Mouse (Mus musculus): ENCODE results near the gene Ulk1. TPM values are rescaled to one million over a fixed set of nuclear protein-coding genes. Genes with fewer than 3 reads are reported as not detected.
A peak's percentile ranks its signal among the peaks of the same experiment; 100 is the strongest.

The Ulk1 gene
- polyA plus RNA-seq, 1 experiment from 2014 or later, result 8.1 TPM

DNA sequence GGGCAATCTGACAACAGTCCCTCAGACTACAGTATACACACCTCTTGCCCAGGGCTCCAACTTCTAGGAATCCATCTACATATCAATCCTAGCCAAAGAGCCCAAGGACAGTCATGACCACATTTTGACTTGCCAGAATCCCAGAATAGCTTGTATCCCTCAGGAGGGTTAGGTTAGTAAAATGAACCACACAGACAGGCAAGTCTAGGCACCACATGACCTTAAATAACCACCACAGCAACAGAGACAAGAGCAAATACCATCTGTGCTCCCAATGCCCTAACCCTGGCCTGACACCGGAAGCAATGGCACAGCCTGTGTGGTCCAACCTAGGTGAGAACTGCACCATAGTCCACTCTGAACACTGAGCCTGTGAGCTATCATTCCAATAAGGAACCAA, 3.2 kb downstream of the Ulk1 start:
- Histone ChIP-seq H3K4me2 (ENCODE audit: low read depth, low read length) (peak overlapping the region; percentile 85), H3K4me3 (ENCODE audit: low read depth, low read length) (peak overlapping the region; percentile 82; the same call in 1 of the 2 replicates), H3K9me3 (ENCODE audit: low read length) (no peaks in the 10 kb centered on the region), H3K27me3 (ENCODE audit: insufficient read depth, low read length) (no peaks in the 10 kb centered on the region), H3K4me1 (ENCODE audit: insufficient read depth) (peaks cover 60% of the 10 kb centered on the region), H3K27ac (ENCODE audit: low read depth) (peak overlapping the region; percentile 98), H3K9ac (replicated peaks) (0 out of 2 replicates have a peak overlapping the region, but pooled peaks have one; percentile 22), H3K36me3 (replicated peaks; ENCODE audit: insufficient read depth, low read length) (peaks cover 41% of the 10 kb centered on the region)
- no peak for ATAC-seq
- WGBS (ENCODE audit: insufficient replicate concordance), result 76% methylated on average over 1 of the region's 1 CpGs
- DNase-seq, result no peak
- TF ChIP-seq EP300 (IDR thresholded peaks at IDR 0.05; ENCODE audit: low read depth) (no peak), CTCF (IDR thresholded peaks at IDR 0.05; ENCODE audit: low read depth) (no peak)

DNA sequence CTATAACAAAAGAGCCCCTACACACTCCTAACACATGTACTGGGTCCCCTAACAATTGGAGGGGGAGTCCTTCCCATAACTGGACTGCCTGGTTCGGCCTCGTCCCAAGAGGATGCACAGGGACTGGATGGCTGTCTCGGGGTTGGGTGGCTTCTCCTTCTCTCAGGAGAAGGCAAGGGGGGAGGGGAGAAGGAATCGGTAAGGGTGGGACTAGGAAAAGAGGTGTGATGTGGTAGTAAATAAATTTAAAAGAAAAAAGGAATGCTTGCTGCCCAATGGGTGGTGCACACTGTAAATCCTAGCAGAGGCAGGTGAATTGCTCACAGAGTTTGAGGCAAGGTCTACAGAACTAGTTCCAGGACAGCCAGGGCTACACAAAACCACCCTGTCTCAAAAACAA, 3.7 kb downstream of the Ulk1 start:
- Histone ChIP-seq H3K9me3 (ENCODE audit: low read length) (no peaks in the 10 kb centered on the region), H3K36me3 (replicated peaks; ENCODE audit: insufficient read depth, low read length) (peaks cover 44% of the 10 kb centered on the region), H3K4me2 (ENCODE audit: low read depth, low read length) (no peak overlapping the region), H3K9ac (replicated peaks) (no peak overlapping the region), H3K27me3 (ENCODE audit: insufficient read depth, low read length) (no peaks in the 10 kb centered on the region), H3K27ac (ENCODE audit: low read depth) (no peak overlapping the region), H3K4me1 (ENCODE audit: insufficient read depth) (peaks cover 66% of the 10 kb centered on the region), H3K4me3 (ENCODE audit: low read depth, low read length) (no peak overlapping the region)
- TF ChIP-seq EP300 (IDR thresholded peaks at IDR 0.05; ENCODE audit: low read depth) (no peak), CTCF (IDR thresholded peaks at IDR 0.05; ENCODE audit: low read depth) (no peak)
- 91% methylated on average over 4 of the region's 4 CpGs for WGBS (ENCODE audit: insufficient replicate concordance)
- DNase-seq (no peak), ATAC-seq (no peak)

DNA sequence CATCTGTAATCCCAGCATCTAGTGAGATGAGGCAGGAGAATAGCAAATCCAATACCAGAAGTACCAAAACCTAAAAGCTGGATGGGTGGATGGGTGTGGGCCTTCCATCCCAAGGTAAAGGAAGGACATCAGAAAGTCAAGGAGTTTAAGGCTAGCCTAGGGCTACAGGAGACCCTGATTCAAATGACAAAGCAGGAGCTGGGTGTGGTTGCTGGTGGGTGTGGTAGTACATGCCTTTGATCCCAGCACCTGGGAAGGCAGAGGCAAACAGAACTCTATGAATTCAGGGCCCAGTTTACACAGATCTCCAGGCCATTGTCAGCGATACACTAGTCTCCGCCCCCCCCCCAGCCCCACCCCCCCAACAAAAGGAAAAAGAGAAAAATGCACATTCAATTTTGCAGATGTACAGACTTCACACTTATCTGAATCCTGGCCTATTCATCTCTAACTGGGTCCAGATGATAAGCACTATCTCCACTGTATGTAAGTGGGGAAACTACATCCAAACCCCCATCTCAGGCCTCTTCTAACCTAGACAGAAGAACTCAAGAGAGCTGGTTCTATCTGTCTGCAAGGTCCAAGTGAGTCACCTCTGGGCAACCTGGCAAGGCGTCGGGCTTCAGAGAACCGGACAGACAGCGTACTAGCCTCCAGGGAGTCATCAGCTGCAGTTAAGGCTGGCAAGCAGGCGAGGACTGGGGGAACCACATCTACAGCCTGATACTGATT, 5.7 kb downstream of the Ulk1 start:
- H3K4me2 ChIP-seq (ENCODE audit: low read depth, low read length), result peak overlapping the region; percentile 15
- peaks cover 74% of the 10 kb centered on the region for H3K4me1 ChIP-seq (ENCODE audit: insufficient read depth)

GRCm38 (mm10) chr5:110802809-110803208, 7.1 kb downstream of the Ulk1 start:
- no peak overlapping the region for H3K4me2 ChIP-seq (ENCODE audit: low read depth, low read length)
- ATAC-seq (no peak), DNase-seq (no peak)
- no peak for TF ChIP-seq EP300 (IDR thresholded peaks at IDR 0.05; ENCODE audit: low read depth)
- TF ChIP-seq CTCF (IDR thresholded peaks at IDR 0.05; ENCODE audit: low read depth), result no peak
- no peak overlapping the region for H3K4me3 ChIP-seq (ENCODE audit: low read depth, low read length)
- peaks cover 79% of the 10 kb centered on the region for H3K4me1 ChIP-seq (ENCODE audit: insufficient read depth)
- H3K9me3 ChIP-seq (ENCODE audit: low read length), result no peaks in the 10 kb centered on the region
- H3K27me3 ChIP-seq (ENCODE audit: insufficient read depth, low read length), result no peaks in the 10 kb centered on the region
- no peak overlapping the region for H3K27ac ChIP-seq (ENCODE audit: low read depth)
- H3K9ac ChIP-seq (replicated peaks), result no peak overlapping the region
- peaks cover 74% of the 10 kb centered on the region for H3K36me3 ChIP-seq (replicated peaks; ENCODE audit: insufficient read depth, low read length)

More for the DNA sequence above, 5.7 kb downstream of the Ulk1 start:
- no peak for ATAC-seq
- Histone ChIP-seq H3K27ac (ENCODE audit: low read depth) (no peak overlapping the region), H3K9me3 (ENCODE audit: low read length) (no peaks in the 10 kb centered on the region), H3K9ac (replicated peaks) (peak overlapping the region; percentile 13; the same call in 1 of the 2 replicates), H3K36me3 (replicated peaks; ENCODE audit: insufficient read depth, low read length) (peaks cover 60% of the 10 kb centered on the region), H3K4me3 (ENCODE audit: low read depth, low read length) (no peak overlapping the region), H3K27me3 (ENCODE audit: insufficient read depth, low read length) (no peaks in the 10 kb centered on the region)
- 57% methylated on average over 7 of the region's 7 CpGs for WGBS (ENCODE audit: insufficient replicate concordance)
- TF ChIP-seq EP300 (IDR thresholded peaks at IDR 0.05; ENCODE audit: low read depth), result no peak
- no peak for TF ChIP-seq CTCF (IDR thresholded peaks at IDR 0.05; ENCODE audit: low read depth)
- no peak for DNase-seq

DNA sequence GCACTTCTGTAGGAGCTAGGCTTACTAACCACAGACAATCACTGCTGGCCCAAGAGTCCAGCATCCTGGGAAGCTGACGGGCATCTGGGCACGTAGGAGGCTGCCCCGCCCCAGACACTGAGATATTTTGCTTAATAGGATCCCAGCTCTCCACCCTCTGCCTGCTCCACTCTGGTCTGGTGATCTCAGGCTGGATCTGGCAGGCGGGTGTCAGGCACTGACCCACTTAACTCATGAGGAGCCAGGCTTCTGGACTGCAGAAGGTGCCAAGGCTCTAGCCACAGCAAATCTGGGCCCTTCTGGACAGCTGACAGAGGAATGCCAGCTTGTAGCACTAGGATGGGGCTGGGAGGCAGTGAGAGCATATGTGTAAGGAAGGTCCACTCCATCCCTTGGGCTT, 7.7 kb downstream of the Ulk1 start:
- Histone ChIP-seq H3K36me3 (replicated peaks; ENCODE audit: insufficient read depth, low read length) (peaks cover 77% of the 10 kb centered on the region), H3K27ac (ENCODE audit: low read depth) (no peak overlapping the region), H3K4me2 (ENCODE audit: low read depth, low read length) (no peak overlapping the region), H3K4me3 (ENCODE audit: low read depth, low read length) (no peak overlapping the region), H3K9ac (replicated peaks) (0 out of 2 replicates have a peak overlapping the region, but pooled peaks have one; percentile 11), H3K27me3 (ENCODE audit: insufficient read depth, low read length) (no peaks in the 10 kb centered on the region), H3K9me3 (ENCODE audit: low read length) (no peaks in the 10 kb centered on the region), H3K4me1 (ENCODE audit: insufficient read depth) (peaks cover 73% of the 10 kb centered on the region)
- ATAC-seq (no peak), DNase-seq (peak; percentile 13)
- WGBS (ENCODE audit: insufficient replicate concordance), result 86% methylated on average over 4 of the region's 4 CpGs
- TF ChIP-seq CTCF (IDR thresholded peaks at IDR 0.05; ENCODE audit: low read depth), result no peak
- TF ChIP-seq EP300 (IDR thresholded peaks at IDR 0.05; ENCODE audit: low read depth), result no peak

GRCm38 (mm10) chr5:110801036-110801624, 8.8 kb downstream of the Ulk1 start:
- WGBS (ENCODE audit: insufficient replicate concordance), result 84% methylated on average over 3 of the region's 3 CpGs
- H3K36me3 ChIP-seq (replicated peaks; ENCODE audit: insufficient read depth, low read length), result peaks cover 79% of the 10 kb centered on the region

More at GRCm38 (mm10) chr5:110801036-110801624, 8.8 kb downstream of the Ulk1 start:
- H3K4me2 ChIP-seq (ENCODE audit: low read depth, low read length), result no peak overlapping the region
- no peak for TF ChIP-seq CTCF (IDR thresholded peaks at IDR 0.05; ENCODE audit: low read depth)
- no peak for TF ChIP-seq EP300 (IDR thresholded peaks at IDR 0.05; ENCODE audit: low read depth)
- ATAC-seq, result peak; percentile 14
- peak; percentile 26 for DNase-seq
- no peaks in the 10 kb centered on the region for H3K27me3 ChIP-seq (ENCODE audit: insufficient read depth, low read length)
- no peak overlapping the region for H3K4me3 ChIP-seq (ENCODE audit: low read depth, low read length)
- H3K9ac ChIP-seq (replicated peaks), result peak overlapping the region; percentile 54
- peaks cover 62% of the 10 kb centered on the region for H3K4me1 ChIP-seq (ENCODE audit: insufficient read depth)
- peak overlapping the region; percentile 76 for H3K27ac ChIP-seq (ENCODE audit: low read depth)
- H3K9me3 ChIP-seq (ENCODE audit: low read length), result no peaks in the 10 kb centered on the region
